Mouse (Mus musculus): ENCODE data around the gene Hist1h3h.
"Not testable (repeated sequence)": the region's sequence is repeated elsewhere in the genome, so short reads cannot be mapped to it uniquely, and the experiment has no call there.

Gene Hist1h3h

DNA sequence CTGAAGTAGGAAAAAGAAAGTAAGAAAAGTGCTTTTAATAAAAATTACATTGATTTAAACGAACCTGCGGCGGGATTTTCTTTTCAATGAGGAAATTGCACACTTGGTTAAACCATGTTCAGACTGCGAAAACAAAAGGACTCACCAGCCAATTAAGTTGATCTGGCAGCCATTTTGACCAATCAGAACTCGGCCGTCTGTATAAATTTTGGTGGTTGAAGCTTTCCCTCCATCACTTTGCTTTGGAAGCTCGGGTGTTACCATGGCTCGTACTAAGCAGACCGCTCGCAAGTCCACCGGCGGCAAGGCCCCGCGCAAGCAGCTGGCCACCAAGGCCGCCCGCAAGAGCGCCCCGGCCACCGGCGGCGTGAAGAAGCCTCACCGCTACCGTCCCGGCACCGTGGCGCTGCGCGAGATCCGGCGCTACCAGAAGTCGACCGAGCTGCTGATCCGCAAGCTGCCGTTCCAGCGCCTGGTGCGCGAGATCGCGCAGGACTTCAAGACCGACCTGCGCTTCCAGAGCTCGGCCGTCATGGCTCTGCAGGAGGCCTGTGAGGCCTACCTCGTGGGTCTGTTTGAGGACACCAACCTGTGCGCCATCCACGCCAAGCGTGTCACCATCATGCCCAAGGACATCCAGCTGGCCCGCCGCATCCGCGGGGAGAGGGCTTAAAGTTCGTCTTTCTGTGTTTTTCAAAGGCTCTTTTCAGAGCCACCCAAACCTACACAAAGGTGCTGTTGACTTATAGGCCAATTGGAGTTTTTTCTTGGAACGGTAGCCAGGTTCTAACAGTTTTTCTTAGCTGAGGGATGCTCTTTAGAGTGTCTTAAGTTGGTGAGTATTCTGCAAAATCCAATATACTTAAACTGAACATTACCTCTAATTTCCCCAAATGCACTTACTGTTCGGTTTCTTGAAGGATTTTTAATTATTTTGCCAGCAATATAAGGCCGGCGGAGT is at the start of gene Hist1h3h:
Gene Hist1h3h (plus strand): TSS at position 263 of the 961 bp plus-strand sequence.
- DNase-seq = peak; percentile 64 to 71

- DNase-seq = no peak
Measured at GRCm38 (mm10) chr13:21677305-21677704, 40.2 kb upstream of the Hist1h3h start, which contains the start of gene Olfr1360. TSS of gene Olfr1360 (minus strand) at chr13:21677405.

GRCm38 (mm10) chr13:21697811-21698210 is 19.6 kb upstream of the Hist1h3h start, which contains the start of gene Olfr1359:
TSS of gene Olfr1359 (plus strand) at chr13:21698111.
- no peak for DNase-seq

DNA sequence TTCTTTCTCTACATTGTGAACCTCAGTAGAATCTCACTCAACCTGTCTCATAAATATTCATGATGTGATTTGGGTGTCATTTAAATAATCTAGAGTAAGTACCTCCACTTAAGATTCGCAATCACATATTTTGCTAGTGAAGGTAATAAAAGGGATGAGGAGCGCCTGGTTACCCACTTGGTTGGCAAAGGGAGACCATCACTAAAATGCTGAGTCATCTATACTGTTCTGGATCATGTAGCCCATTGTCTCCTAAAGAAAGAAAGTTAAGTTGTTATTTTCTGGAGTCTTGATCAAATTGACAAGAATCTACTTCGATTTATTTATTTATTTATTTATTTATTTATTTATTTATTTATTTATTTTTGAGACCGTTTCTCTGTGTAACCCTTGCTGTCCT is 10.8 kb upstream of the Hist1h3h start:
- DNase-seq = no peak

GRCm38 (mm10) chr13:21710031-21710711 is 7.3 kb upstream of the Hist1h3h start:
- peak; percentile 75 to 88 for DNase-seq

GRCm38 (mm10) chr13:21710821-21711525 is 6.5 kb upstream of the Hist1h3h start:
- peak; percentile 64 to 78 for DNase-seq

DNA sequence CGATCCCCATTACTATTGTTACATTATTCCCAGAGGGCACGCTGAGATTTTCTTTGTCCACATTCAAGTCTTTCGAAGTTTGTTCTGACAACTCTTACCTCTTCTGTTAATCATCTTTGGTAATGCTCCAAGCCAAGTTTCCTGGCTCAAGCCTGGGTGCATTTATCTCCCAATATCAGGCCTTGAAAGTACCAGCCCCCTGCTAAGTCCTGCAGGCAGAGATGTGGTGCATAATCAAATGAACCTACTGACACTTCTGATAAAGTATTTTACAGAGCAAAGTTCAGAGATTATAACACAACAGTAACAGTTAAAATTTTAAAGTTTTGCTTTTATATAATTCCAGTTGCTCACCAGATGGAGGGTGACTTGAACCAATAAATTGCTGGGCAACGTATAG is 5.8 kb upstream of the Hist1h3h start:
- DNase-seq = no peak

- peak in 1 of 2 experiments; percentile 55 for DNase-seq
Measured at GRCm38 (mm10) chr13:21714725-21715124, 2.7 kb upstream of the Hist1h3h start.

DNA sequence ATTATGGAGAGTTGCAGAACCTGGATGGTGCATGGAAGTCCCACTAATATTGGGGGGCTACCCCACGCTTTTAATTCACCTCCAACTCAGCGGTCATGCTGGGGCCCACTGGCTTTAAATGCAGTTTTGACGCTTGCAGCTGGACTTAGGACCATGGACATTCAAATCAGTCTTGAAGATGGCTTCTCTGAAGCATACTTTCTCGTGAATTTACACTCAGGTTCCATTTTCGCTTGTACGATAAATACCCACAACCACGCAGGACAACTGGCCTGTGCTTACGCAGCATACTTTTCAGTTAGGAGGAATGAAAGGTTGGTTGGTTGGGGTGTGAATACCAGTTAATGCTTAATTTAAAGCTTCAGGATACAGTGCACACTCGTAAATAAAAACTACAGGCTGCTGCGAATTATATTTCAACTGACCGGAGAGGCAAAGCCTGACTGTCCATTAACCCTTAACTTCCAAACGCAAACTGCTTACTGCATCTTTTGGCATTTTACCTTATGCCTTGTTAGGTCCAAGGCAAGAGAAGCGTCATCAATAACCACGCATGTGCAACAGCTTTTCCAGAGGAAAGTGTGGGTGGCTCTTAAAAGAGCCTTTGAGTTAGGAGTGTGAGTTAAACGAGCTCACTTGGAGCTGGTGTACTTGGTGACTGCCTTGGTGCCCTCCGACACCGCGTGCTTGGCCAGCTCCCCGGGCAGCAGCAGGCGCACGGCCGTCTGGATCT is 2.2 kb upstream of the Hist1h3h start:
- DNase-seq = no peak

GRCm38 (mm10) chr13:21715864-21716539 is 1.5 kb upstream of the Hist1h3h start, which contains the start of the genes Hist1h2bl and Hist1h2ai:
TSS of gene Hist1h2bl (minus strand) at chr13:21716143.
TSS of gene Hist1h2ai (plus strand) at chr13:21716422.
- DNase-seq = peak; percentile 56 to 66

DNA sequence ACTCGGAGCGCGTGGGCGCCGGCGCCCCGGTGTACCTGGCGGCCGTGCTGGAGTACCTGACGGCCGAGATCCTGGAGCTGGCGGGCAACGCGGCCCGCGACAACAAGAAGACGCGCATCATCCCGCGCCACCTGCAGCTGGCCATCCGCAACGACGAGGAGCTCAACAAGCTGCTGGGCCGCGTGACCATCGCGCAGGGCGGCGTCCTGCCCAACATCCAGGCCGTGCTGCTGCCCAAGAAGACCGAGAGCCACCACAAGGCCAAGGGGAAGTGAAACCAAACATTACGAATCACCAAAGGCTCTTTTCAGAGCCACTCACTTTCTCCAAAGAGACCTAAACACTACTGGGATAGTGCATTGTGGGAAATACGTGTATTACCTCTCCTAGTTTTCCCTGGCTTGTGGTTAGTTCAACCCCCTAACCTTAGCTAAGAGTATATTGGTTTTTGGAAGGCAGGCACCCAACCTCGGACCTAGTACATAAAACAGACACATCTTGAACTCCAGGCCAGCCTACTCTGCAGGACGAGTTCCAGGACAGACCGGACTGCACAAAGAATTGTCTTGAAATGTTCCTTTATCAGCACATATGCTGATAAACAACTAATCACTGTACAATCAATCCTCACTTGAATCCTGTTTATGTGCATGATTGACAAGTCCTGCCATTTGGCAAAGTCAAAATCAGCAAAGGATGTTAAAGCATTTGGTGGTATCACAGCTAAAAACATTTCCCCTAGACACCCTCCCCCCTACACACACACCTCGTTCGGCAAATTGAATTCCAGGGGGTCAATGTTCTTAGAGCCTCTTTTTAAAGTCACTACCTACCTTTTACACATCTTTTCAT is 693 bp upstream of the Hist1h3h start:
- DNase-seq = peak in 1 of 2 experiments; percentile 14

GRCm38 (mm10) chr13:21718381-21719080 is 1.1 kb downstream of the Hist1h3h start:
- DNase-seq = no peak

- DNase-seq = not testable (repeated sequence)
Measured at GRCm38 (mm10) chr13:21721107-21721756, 3.8 kb downstream of the Hist1h3h start.

GRCm38 (mm10) chr13:21721757-21722372 is 4.4 kb downstream of the Hist1h3h start, which contains the start of gene Hist1h2bm:
TSS of gene Hist1h2bm (plus strand) at chr13:21722044.
- DNase-seq = peak; percentile 31 to 45

- DNase-seq = no peak
Measured at GRCm38 (mm10) chr13:21722373-21722925, 5.0 kb downstream of the Hist1h3h start.

DNA sequence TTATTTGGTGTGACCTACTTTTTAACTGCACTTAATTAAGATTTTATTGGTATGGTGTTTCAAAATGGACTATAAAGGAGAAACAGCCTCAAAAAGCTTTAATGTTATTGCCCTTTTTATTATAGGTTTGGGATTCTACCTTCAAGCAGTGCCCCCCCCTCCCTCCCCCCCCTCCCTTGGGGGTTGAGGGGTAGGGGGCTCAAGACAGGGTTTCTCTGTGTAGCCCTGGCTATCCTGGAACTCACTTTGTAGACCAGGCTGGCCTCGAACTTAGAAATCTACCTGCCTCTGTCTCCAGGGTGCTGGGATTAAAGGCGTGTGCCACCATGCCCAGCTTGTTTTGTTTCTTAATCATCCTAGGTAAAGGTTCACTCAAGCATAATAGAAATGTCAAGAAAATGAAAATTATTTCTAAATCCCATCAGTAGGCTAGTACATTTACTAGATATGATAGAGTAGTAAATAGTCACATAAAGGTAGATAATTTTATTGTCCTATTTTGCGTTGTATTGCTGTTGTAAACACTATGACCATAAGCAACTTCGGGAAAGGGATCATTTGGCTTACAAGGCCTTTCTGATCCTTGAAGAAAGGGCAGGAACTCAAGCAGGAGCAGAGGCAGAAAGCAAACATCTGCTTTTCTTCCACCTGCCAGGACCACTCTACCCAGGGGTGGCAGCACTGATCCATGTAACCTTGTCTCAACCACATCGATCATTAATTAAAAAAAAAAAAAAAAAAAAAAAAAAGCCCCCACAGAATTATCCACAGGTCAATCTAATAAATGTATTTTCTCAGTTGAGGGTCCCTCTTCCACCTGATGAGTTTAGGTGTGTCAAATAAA is 5.8 kb downstream of the Hist1h3h start:
- no peak for DNase-seq

- DNase-seq = no peak
Measured at GRCm38 (mm10) chr13:21727948-21728572, 10.6 kb downstream of the Hist1h3h start.

Measured in spleen, adult 18-20 months (tissue).